Mouse (Mus musculus) forebrain, postnatal 0 days (tissue): Measurements from ENCODE around the gene Eif4a1. TPM values are rescaled to one million over a fixed set of nuclear protein-coding genes. Genes with fewer than 3 reads are reported as not detected.
A peak's percentile ranks its signal among the peaks of the same experiment; 100 is the strongest.

Source experiments
- ATAC-seq: fragments of 200-750 bp; cut with Nextera tagmentation; 2 replicates; pipeline ENCODE4 v1.8.0; 2017; ENCODE audit warnings: mild to moderate bottlenecking, moderate library complexity
- DNase-seq: peaks from one replicate; pipeline ENCODE4 v3.0.0-alpha.2; 2015
- H3K27ac ChIP-seq: fragments of 300-500 bp; sonication (generic); 2 replicates; pipeline ENCODE4 v1.5.1; 2014; ENCODE audit warnings: low read depth, mild to moderate bottlenecking, antibody characterized with exemption, low read length, moderate library complexity, mixed read lengths
- H3K27me3 ChIP-seq: fragments of 300-500 bp; sonication (generic); 2 replicates; pipeline ENCODE4 v1.6.1; 2014; ENCODE audit warnings: mild to moderate bottlenecking, low read length, mixed read lengths; ENCODE audit not compliant: insufficient read depth
- H3K36me3 ChIP-seq: fragments of 300-500 bp; sonication (generic); 2 replicates; pipeline ENCODE4 v1.6.1; 2014; ENCODE audit warnings: mild to moderate bottlenecking, moderate library complexity; ENCODE audit not compliant: insufficient read depth
- H3K4me1 ChIP-seq: fragments of 300-500 bp; sonication (generic); 2 replicates; pipeline ENCODE4 v1.6.1; 2014; ENCODE audit warnings: antibody characterized with exemption; ENCODE audit not compliant: insufficient read depth
- H3K4me2 ChIP-seq: fragments of 300-500 bp; sonication (generic); 2 replicates; pipeline ENCODE4 v1.6.1; 2014; ENCODE audit warnings: low read depth, mild to moderate bottlenecking, moderate library complexity
- H3K4me3 ChIP-seq: fragments of 300-500 bp; sonication (generic); 2 replicates; pipeline ENCODE4 v1.5.1; 2014; ENCODE audit warnings: low read depth, low read length, mixed read lengths
- H3K9ac ChIP-seq: fragments of 300-500 bp; sonication (generic); 2 replicates; pipeline ENCODE4 v1.6.1; 2014; ENCODE audit warnings: mild to moderate bottlenecking
- H3K9me3 ChIP-seq: fragments of 300-500 bp; sonication (generic); 2 replicates; pipeline ENCODE4 v1.6.1; 2016; ENCODE audit warnings: low read length
- CTCF ChIP-seq: sonication (generic); IDR thresholded peaks from 2 replicates; pipeline ENCODE4 v1.5.1; 2016; ENCODE audit warnings: antibody characterized with exemption, control low read depth, low read depth
- WGBS: fragments of 180-500 bp; shearing (Covaris S2); extraction: QIAGEN DNeasy Blood & Tissue Kit; methylation state at CpG from one replicate; pipeline ENCODE4 v1.1.7; 2014; 5-methylcytosine and 5-hydroxymethylcytosine counted together
- microRNA counts: library from miRNA; unstranded; fragments of <30 nt; microRNA quantifications from one replicate; lab custom pipeline; 2015
- microRNA-seq, 2 experiments: library from miRNA; unstranded; fragments of <30 nt; microRNA quantifications; one replicate each; pipeline ENCODE4; 2016
- polyA plus RNA-seq: library from polyadenylated mRNA; unstranded; fragments of >200 nt; fragmentation: Nextera tagmentation; extraction: Ambion mirVana; gene quantifications from 2 replicates; pipeline ENCODE4 v1.2.1, GENCODE M21; 2015
- total RNA-seq: library from RNA; depleted of rRNA; stranded (reverse); fragments of >200 nt; gene quantifications from 2 replicates; pipeline ENCODE4 v1.2.3, GENCODE M21; 2014; rRNA removed

Eif4a1 gene
- total and polyA plus RNA-seq, 2 experiments from 2014 or later = 614 to 1,003 TPM

DNA sequence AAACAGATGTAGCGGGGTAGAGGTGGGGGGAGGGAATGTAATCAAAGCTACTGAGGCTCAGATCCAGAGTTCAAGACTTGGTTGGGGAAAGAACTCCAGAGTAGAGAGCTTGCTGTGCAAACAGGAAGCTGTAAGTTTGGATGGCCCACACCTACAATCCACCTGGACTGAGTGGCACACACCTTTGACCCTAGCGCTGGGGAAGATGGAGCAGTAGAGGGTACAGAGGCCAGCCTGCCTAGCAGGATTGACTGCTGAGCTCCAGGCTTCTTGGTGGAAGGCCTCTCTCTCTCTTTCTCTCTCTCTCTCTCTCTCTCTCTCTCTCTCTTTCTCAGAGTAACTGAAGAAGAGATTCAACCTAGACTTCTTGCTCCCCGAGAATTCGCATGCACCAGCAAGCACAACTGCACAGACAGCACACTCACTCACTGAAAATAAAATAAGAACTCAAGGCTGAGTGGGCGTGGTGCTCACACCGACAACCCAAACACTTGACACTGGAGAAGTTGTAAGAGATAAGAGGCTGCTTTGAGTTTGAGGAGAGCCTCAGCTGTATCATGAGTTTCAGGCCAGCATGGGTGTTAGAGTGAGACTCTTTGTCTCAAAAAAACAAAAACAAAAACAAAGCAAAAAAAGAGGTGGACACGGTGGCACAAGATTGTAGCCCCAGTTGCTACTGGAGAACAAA is 51.7 kb downstream of the Eif4a1 start:
- Histone ChIP-seq H3K36me3 (no peaks in the 10 kb centered on the region), H3K4me2 (no peak overlapping the region), H3K9ac (no peak overlapping the region), H3K4me3 (no peak overlapping the region), H3K4me1 (peaks cover 9% of the 10 kb centered on the region), H3K27ac (no peak overlapping the region), H3K27me3 (no peaks in the 10 kb centered on the region), H3K9me3 (no peaks in the 10 kb centered on the region)
- DNase-seq = no peak
- ATAC-seq = no peak
- 89% methylated on average over 7 of the region's 7 CpGs for WGBS
- no peak for TF ChIP-seq CTCF

DNA sequence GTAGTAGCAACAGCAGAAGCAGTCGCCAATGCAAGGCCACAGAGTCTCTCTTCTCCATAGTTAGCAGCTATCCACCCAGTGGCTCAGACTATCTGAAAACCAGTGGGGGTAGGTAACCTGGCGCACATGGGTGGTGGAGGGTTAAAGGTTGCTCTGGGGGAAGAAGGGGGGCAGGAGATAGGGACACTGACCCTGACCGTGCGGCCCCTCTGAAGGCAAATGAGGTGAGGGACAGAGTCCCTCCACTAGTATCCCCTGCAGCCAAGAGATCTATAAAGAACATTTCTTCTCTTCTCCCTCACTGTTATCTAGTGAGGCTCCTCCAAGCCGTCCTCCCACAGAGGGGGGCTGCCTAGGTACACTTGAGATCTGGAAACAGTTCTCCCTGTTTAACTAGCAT is 54.4 kb downstream of the Eif4a1 start, which contains the start of gene Shbg:
TSS of gene Shbg (minus strand) at position 101 of the 400 bp plus-strand sequence.
- Histone ChIP-seq H3K4me2 (no peak within 1 kb of the TSS), H3K4me1 (peaks cover 3% of the 10 kb centered on the region), H3K9ac (no peak within 1 kb of the TSS), H3K9me3 (no peaks in the 10 kb centered on the region), H3K36me3 (no peaks in the 10 kb centered on the region), H3K27ac (no peak within 1 kb of the TSS), H3K27me3 (no peaks in the 10 kb centered on the region), H3K4me3 (no peak within 1 kb of the TSS)
- ATAC-seq (no peak), DNase-seq (no peak)
- TF ChIP-seq CTCF = no peak
- 80% methylated on average over 5 of the region's 5 CpGs for WGBS

MicroRNAs within 50 kb of the gene (microRNA counts, 519-probe panel; counts per million panel counts)
- not detected for microRNA mmu-miR-1934 (lab: Ali Mortazavi, UCI)
- 2,341 counts per million, percentile 19 among the panel's probes with 10 or more counts for microRNA mmu-miR-467f (lab: Ali Mortazavi, UCI)

Small RNA genes within 50 kb of the gene (microRNA-seq; reads per million reads assigned to microRNA genes)
- gene Mir1934 = 1.7 to 3.1 reads per million in 2 experiments
- gene Mir467f = 0 reads per million in 2 experiments

Other genes starting within 250 kb of the Eif4a1 start
Only the 30 nearest of the 35 such genes appear.
- 9.5 and 12.3 TPM in 2 replicates for gene Dnah2, start 123.3 kb downstream of the Eif4a1 start, total RNA-seq
- gene Dnah2, start 123.3 kb downstream of the Eif4a1 start, polyA plus RNA-seq = 1.8 and 3.0 TPM in 2 replicates
- 137 and 184 TPM in 2 replicates for gene Efnb3, start 112.2 kb downstream of the Eif4a1 start, total RNA-seq
- 149 and 171 TPM in 2 replicates for gene Efnb3, start 112.2 kb downstream of the Eif4a1 start, polyA plus RNA-seq
- 10.5 and 13.1 TPM in 2 replicates for gene Wrap53, start 92.2 kb downstream of the Eif4a1 start, total RNA-seq
- 14.6 and 17.3 TPM in 2 replicates for gene Wrap53, start 92.2 kb downstream of the Eif4a1 start, polyA plus RNA-seq
- gene Trp53, start 92.1 kb downstream of the Eif4a1 start, total RNA-seq = 40.1 and 43.1 TPM in 2 replicates
- gene Trp53, start 92.1 kb downstream of the Eif4a1 start, polyA plus RNA-seq = 52.4 and 59.8 TPM in 2 replicates
- 38.9 and 74.0 TPM in 2 replicates for gene Atp1b2, start 66.5 kb downstream of the Eif4a1 start, total RNA-seq
- 83.2 and 106 TPM in 2 replicates for gene Atp1b2, start 66.5 kb downstream of the Eif4a1 start, polyA plus RNA-seq
- gene Shbg, start 54.5 kb downstream of the Eif4a1 start, total RNA-seq = not detected in 2 replicates
- not detected in 2 replicates for gene Shbg, start 54.5 kb downstream of the Eif4a1 start, polyA plus RNA-seq
- 8.6 and 18.9 TPM in 2 replicates for gene Sat2, start 50.4 kb downstream of the Eif4a1 start, total RNA-seq
- 27.3 and 28.0 TPM in 2 replicates for gene Sat2, start 50.4 kb downstream of the Eif4a1 start, polyA plus RNA-seq
- 83.9 and 94.5 TPM in 2 replicates for gene Fxr2, start 39.4 kb downstream of the Eif4a1 start, total RNA-seq
- 23.1 and 25.2 TPM in 2 replicates for gene Fxr2, start 39.4 kb downstream of the Eif4a1 start, polyA plus RNA-seq
- not detected in 2 replicates for gene Sox15, start 17.1 kb downstream of the Eif4a1 start, total RNA-seq
- not detected in 2 replicates for gene Sox15, start 17.1 kb downstream of the Eif4a1 start, polyA plus RNA-seq
- gene Mpdu1, start 9.8 kb downstream of the Eif4a1 start, total RNA-seq = 158 and 214 TPM in 2 replicates
- gene Mpdu1, start 9.8 kb downstream of the Eif4a1 start, polyA plus RNA-seq = 118 and 122 TPM in 2 replicates
- 6.4 and 7.7 TPM in 2 replicates for gene Cd68, start 6.3 kb downstream of the Eif4a1 start, total RNA-seq
- gene Cd68, start 6.3 kb downstream of the Eif4a1 start, polyA plus RNA-seq = 16.0 and 16.3 TPM in 2 replicates
- 79.2 and 82.4 TPM in 2 replicates for gene Senp3, start 9.7 kb upstream of the Eif4a1 start, total RNA-seq
- 60.6 and 77.6 TPM in 2 replicates for gene Senp3, start 9.7 kb upstream of the Eif4a1 start, polyA plus RNA-seq
- gene Tnfsf13, start 13.4 kb upstream of the Eif4a1 start, total RNA-seq = 1.3 TPM in 1 of 2 replicates, not detected in the other
- gene Tnfsf13, start 13.4 kb upstream of the Eif4a1 start, polyA plus RNA-seq = 0.48 and 0.61 TPM in 2 replicates
- gene Tnfsf12, start 23.4 kb upstream of the Eif4a1 start, total RNA-seq = 3.3 and 6.7 TPM in 2 replicates
- 4.3 and 7.4 TPM in 2 replicates for gene Tnfsf12, start 23.4 kb upstream of the Eif4a1 start, polyA plus RNA-seq
- gene Tnfsfm13, start 23.7 kb upstream of the Eif4a1 start, total RNA-seq = 0.95 and 4.4 TPM in 2 replicates
- gene Tnfsfm13, start 23.7 kb upstream of the Eif4a1 start, polyA plus RNA-seq = 1.4 and 2.1 TPM in 2 replicates
- 11.1 and 20.5 TPM in 2 replicates for gene Polr2a, start 86.2 kb upstream of the Eif4a1 start, total RNA-seq
- 9.1 and 10.0 TPM in 2 replicates for gene Polr2a, start 86.2 kb upstream of the Eif4a1 start, polyA plus RNA-seq
- not detected in 2 replicates for gene Slc35g3, start 89.5 kb upstream of the Eif4a1 start, total RNA-seq
- gene Slc35g3, start 89.5 kb upstream of the Eif4a1 start, polyA plus RNA-seq = 0.21 TPM in 1 of 2 replicates, not detected in the other
- gene Zbtb4, start 93.5 kb upstream of the Eif4a1 start, total RNA-seq = 20.3 and 22.9 TPM in 2 replicates
- 2.1 and 2.7 TPM in 2 replicates for gene Zbtb4, start 93.5 kb upstream of the Eif4a1 start, polyA plus RNA-seq
- 0.33 and 3.8 TPM in 2 replicates for gene Chrnb1, start 123.5 kb upstream of the Eif4a1 start, total RNA-seq
- 0.69 and 1.2 TPM in 2 replicates for gene Chrnb1, start 123.5 kb upstream of the Eif4a1 start, polyA plus RNA-seq
- gene Fgf11, start 129.4 kb upstream of the Eif4a1 start, total RNA-seq = 10.1 and 15.9 TPM in 2 replicates
- 1.6 and 3.1 TPM in 2 replicates for gene Fgf11, start 129.4 kb upstream of the Eif4a1 start, polyA plus RNA-seq
- gene Tmem102, start 133.2 kb upstream of the Eif4a1 start, total RNA-seq = 0.23 and 0.76 TPM in 2 replicates
- 0.74 and 1.2 TPM in 2 replicates for gene Tmem102, start 133.2 kb upstream of the Eif4a1 start, polyA plus RNA-seq
- not detected in 2 replicates for gene Gm39566, start 142.9 kb upstream of the Eif4a1 start, total RNA-seq
- gene Gm39566, start 142.9 kb upstream of the Eif4a1 start, polyA plus RNA-seq = not detected in 2 replicates
- gene Spem2, start 146.0 kb upstream of the Eif4a1 start, total RNA-seq = not detected in 2 replicates
- gene Spem2, start 146.0 kb upstream of the Eif4a1 start, polyA plus RNA-seq = not detected in 2 replicates
- gene Spem1, start 149.8 kb upstream of the Eif4a1 start, total RNA-seq = 0.38 and 0.62 TPM in 2 replicates
- gene Spem1, start 149.8 kb upstream of the Eif4a1 start, polyA plus RNA-seq = 0.23 and 0.50 TPM in 2 replicates
- 82.2 and 104 TPM in 2 replicates for gene Nlgn2, start 165.4 kb upstream of the Eif4a1 start, total RNA-seq
- gene Nlgn2, start 165.4 kb upstream of the Eif4a1 start, polyA plus RNA-seq = 13.0 and 18.2 TPM in 2 replicates
- gene Tmem256, start 166.1 kb upstream of the Eif4a1 start, total RNA-seq = 117 and 189 TPM in 2 replicates
- gene Tmem256, start 166.1 kb upstream of the Eif4a1 start, polyA plus RNA-seq = 350 and 422 TPM in 2 replicates
- 26.6 and 30.6 TPM in 2 replicates for gene Plscr3, start 174.0 kb upstream of the Eif4a1 start, total RNA-seq
- 36.2 and 38.2 TPM in 2 replicates for gene Plscr3, start 174.0 kb upstream of the Eif4a1 start, polyA plus RNA-seq
- gene Tnk1, start 186.3 kb upstream of the Eif4a1 start, total RNA-seq = not detected in 2 replicates
- 0.10 and 0.23 TPM in 2 replicates for gene Tnk1, start 186.3 kb upstream of the Eif4a1 start, polyA plus RNA-seq
- gene Tmem95, start 205.6 kb upstream of the Eif4a1 start, total RNA-seq = not detected in 2 replicates
- gene Tmem95, start 205.6 kb upstream of the Eif4a1 start, polyA plus RNA-seq = not detected in 2 replicates
- gene Kctd11, start 209.0 kb upstream of the Eif4a1 start, total RNA-seq = 1.0 and 1.3 TPM in 2 replicates
- gene Kctd11, start 209.0 kb upstream of the Eif4a1 start, polyA plus RNA-seq = 0.58 and 0.88 TPM in 2 replicates